Mouse (Mus musculus) liver, adult 2 months (tissue): ENCODE results near the gene Atp6v0e2. TPM values are rescaled to one million over a fixed set of nuclear protein-coding genes. Genes with fewer than 3 reads are reported as not detected.

ENCODE experiments used
- DNase-seq: peaks from one replicate; pipeline ENCODE4 v3.0.0-alpha.2; 2011; ENCODE audit warnings: low read depth, low spot score; ENCODE audit errors: extremely low read depth
- H3K27ac ChIP-seq: fragments of 200-500 bp; replicated peaks from 2 replicates; pipeline ENCODE4 v1.5.1; 2012; ENCODE audit warnings: low read depth, mild to moderate bottlenecking, control low read depth, inconsistent platforms, low read length; ENCODE audit not compliant: insufficient read depth
- H3K27me3 ChIP-seq: fragments of 200-500 bp; 2 replicates; pipeline ENCODE4 v1.6.1; 2012; ENCODE audit warnings: mild to moderate bottlenecking, moderate library complexity, low read length, inconsistent platforms; ENCODE audit not compliant: control insufficient read depth, insufficient read depth
- H3K36me3 ChIP-seq: fragments of 200-500 bp; 2 replicates; pipeline ENCODE4 v1.6.1; 2012; ENCODE audit warnings: low read length, inconsistent platforms; ENCODE audit not compliant: control insufficient read depth, insufficient read depth
- H3K4me1 ChIP-seq: fragments of 200-500 bp; 2 replicates; pipeline ENCODE4 v1.6.1; 2011; ENCODE audit warnings: low read length; ENCODE audit not compliant: control insufficient read depth, insufficient read depth
- H3K4me3 ChIP-seq: fragments of 200-500 bp; 2 replicates; pipeline ENCODE4 v1.5.1; 2011; ENCODE audit warnings: low read depth, mild to moderate bottlenecking, control low read depth, low read length, moderate library complexity; ENCODE audit not compliant: insufficient read depth
- H3K79me2 ChIP-seq: fragments of 200-500 bp; 2 replicates; pipeline ENCODE4 v1.6.1; 2012; ENCODE audit warnings: inconsistent platforms, mild to moderate bottlenecking, low read length, moderate library complexity; ENCODE audit not compliant: control insufficient read depth, insufficient read depth
- H3K9ac ChIP-seq: fragments of 200-500 bp; 2 replicates; pipeline ENCODE4 v1.6.1; 2012; ENCODE audit warnings: low read depth, mild to moderate bottlenecking, control low read depth, inconsistent platforms, low read length
- CTCF ChIP-seq: fragments of 200-500 bp; IDR thresholded peaks from 2 replicates; pipeline ENCODE4 v1.5.1; 2011; ENCODE audit warnings: low read depth, low read length, control low read depth
- POLR2A ChIP-seq: fragments of 200-500 bp; IDR thresholded peaks from 2 replicates; pipeline ENCODE4 v1.6.1; 2011; ENCODE audit warnings: low read length, control low read depth; ENCODE audit not compliant: insufficient read depth; ENCODE audit errors: extremely low read depth
- WGBS: fragments of 180-500 bp; shearing (Covaris S2); methylation state at CpG from one replicate; pipeline ENCODE4 v1.1.7; 2018; 5-methylcytosine and 5-hydroxymethylcytosine counted together
- polyA plus RNA-seq: library from polyadenylated mRNA; depleted of rRNA; stranded (reverse); fragments of >200 nt; gene quantifications from 2 replicates; pipeline ENCODE4 v1.2.3, GENCODE M21; 2012
- total RNA-seq: library from RNA; depleted of rRNA; stranded (reverse); fragments of >200 nt; gene quantifications from 2 replicates; pipeline ENCODE4 v1.2.3, GENCODE M21; 2014

Atp6v0e2 gene
- total and polyA plus RNA-seq, 2 experiments, result 0.37 to 1.7 TPM

- no peak overlapping the region for H3K4me3 ChIP-seq
- H3K27me3 ChIP-seq, result no peaks in the 10 kb centered on the region
- no peak overlapping the region for H3K27ac ChIP-seq
- H3K36me3 ChIP-seq, result no peaks in the 10 kb centered on the region
- no peak for DNase-seq
- TF ChIP-seq CTCF, result no peak
- TF ChIP-seq POLR2A, result no peak
- H3K4me1 ChIP-seq, result peaks cover under 1% of the 10 kb centered on the region; the same call in 1 of the 2 replicates
- no peak overlapping the region for H3K9ac ChIP-seq
- WGBS, result 74% methylated on average over 4 of the region's 4 CpGs
- no peaks in the 10 kb centered on the region for H3K79me2 ChIP-seq
Observed at GRCm38 (mm10) chr6:48536091-48536490, 1.3 kb upstream of the Atp6v0e2 start.

GRCm38 (mm10) chr6:48538841-48539737, 1.7 kb downstream of the Atp6v0e2 start:
- no peaks in the 10 kb centered on the region for H3K27me3 ChIP-seq
- H3K4me3 ChIP-seq, result no peak overlapping the region
- WGBS, result 73% methylated on average over 5 of the region's 5 CpGs
- no peaks in the 10 kb centered on the region for H3K36me3 ChIP-seq
- no peaks in the 10 kb centered on the region for H3K79me2 ChIP-seq
- peak; percentile 67 for DNase-seq
- no peak overlapping the region for H3K27ac ChIP-seq
- H3K4me1 ChIP-seq, result peaks cover 22% of the 10 kb centered on the region
- H3K9ac ChIP-seq, result no peak overlapping the region
- TF ChIP-seq CTCF (peak; percentile 63), POLR2A (no peak)

GRCm38 (mm10) chr6:48539860-48540259, 2.4 kb downstream of the Atp6v0e2 start:
- Histone ChIP-seq H3K27me3 (no peaks in the 10 kb centered on the region), H3K4me3 (no peak overlapping the region), H3K9ac (no peak overlapping the region), H3K79me2 (no peaks in the 10 kb centered on the region), H3K36me3 (no peaks in the 10 kb centered on the region), H3K27ac (no peak overlapping the region), H3K4me1 (peaks cover 25% of the 10 kb centered on the region)
- WGBS, result 85% methylated on average over 5 of the region's 5 CpGs
- TF ChIP-seq POLR2A, result no peak
- no peak for TF ChIP-seq CTCF
- DNase-seq, result no peak

GRCm38 (mm10) chr6:48540721-48541120, 3.3 kb downstream of the Atp6v0e2 start:
- H3K79me2 ChIP-seq, result no peaks in the 10 kb centered on the region
- H3K36me3 ChIP-seq, result no peaks in the 10 kb centered on the region
- no peak overlapping the region for H3K27ac ChIP-seq
- H3K27me3 ChIP-seq, result no peaks in the 10 kb centered on the region
- H3K4me3 ChIP-seq, result no peak overlapping the region
- WGBS, result 81% methylated on average over 3 of the region's 3 CpGs
- DNase-seq, result no peak
- H3K4me1 ChIP-seq, result peaks cover 27% of the 10 kb centered on the region
- no peak overlapping the region for H3K9ac ChIP-seq
- no peak for TF ChIP-seq POLR2A
- TF ChIP-seq CTCF, result no peak

- no peaks in the 10 kb centered on the region for H3K27me3 ChIP-seq
- H3K4me3 ChIP-seq, result no peak overlapping the region
- no peak for TF ChIP-seq CTCF
- no peak for TF ChIP-seq POLR2A
- no peaks in the 10 kb centered on the region for H3K79me2 ChIP-seq
- H3K27ac ChIP-seq, result peak overlapping the region; percentile 83
- no peaks in the 10 kb centered on the region for H3K36me3 ChIP-seq
- peaks cover 35% of the 10 kb centered on the region for H3K4me1 ChIP-seq
- 16% methylated on average over 7 of the region's 7 CpGs for WGBS
- H3K9ac ChIP-seq, result no peak overlapping the region
- peak; percentile 83 for DNase-seq
Observed at GRCm38 (mm10) chr6:48541560-48542450, 4.4 kb downstream of the Atp6v0e2 start.
